ENCODE assay signal across 29 mouse cellular contexts in the genomic region with DNA sequence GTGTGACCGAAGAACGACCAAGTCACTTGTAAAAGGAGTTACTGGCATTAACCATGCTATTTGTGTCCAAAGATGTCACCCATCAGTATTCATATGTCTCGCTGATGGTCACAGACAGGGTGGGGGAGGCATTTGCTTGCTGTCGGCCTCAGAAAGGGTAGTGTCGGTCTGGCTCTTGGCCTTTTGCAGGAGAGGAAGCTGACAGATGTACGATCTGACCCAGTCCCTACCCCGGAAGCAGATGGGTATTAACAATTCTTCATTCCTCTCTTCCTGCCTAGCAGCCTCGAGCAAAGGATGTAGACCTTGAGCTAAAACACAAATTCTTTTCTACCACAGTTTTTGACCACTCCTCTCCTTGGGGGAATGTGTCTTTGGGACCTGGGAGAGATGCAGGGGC. TPM values are rescaled to one million over a fixed set of nuclear protein-coding genes. Genes with fewer than 3 reads are reported as not detected.
DNase-seq lines count a peak whose midpoint lies in the region; ATAC-seq and TF ChIP-seq lines count a peak whose summit lies in the region.
"Had no signal": no experiment of that assay in that cellular context is flagged by ENCODE, and none has a peak within 500 bp of the region (broad histone marks: within the 10 kb centered on the region; RNA-seq: fewer than 3 reads in every experiment).

No protein-coding gene starts in this region.

- intact Hi-C loops in heart, postnatal 14 days (cut with DNase I): no loop called here

- H3K27ac ChIP-seq in embryonic facial prominence, embryonic 13.5 days: peak overlapping the region; percentile 82
- no peak overlapping the region for H3K27ac ChIP-seq in embryonic facial prominence, embryonic 10.5 days (replicated peaks)
- peak overlapping the region; percentile 93 for H3K27ac ChIP-seq in lung, postnatal 0 days (ENCODE audit: low read length)
- H3K27ac ChIP-seq: hindbrain, embryonic 12.5 days; liver, embryonic 14.5 days; midbrain, embryonic 10.5 days had no signal

- no peak for ATAC-seq in embryonic facial prominence, embryonic 13.5 days (ENCODE audit: insufficient number of reproducible peaks, insufficient read depth, low FRiP score, low TSS enrichment, low read depth)
- no peak for ATAC-seq in lung, postnatal 0 days
- peak; percentile 84 for ATAC-seq in monocyte, adult 5-6 weeks (replicated peaks; ENCODE audit: insufficient number of reproducible peaks, low FRiP score, low TSS enrichment, poor library complexity, severe bottlenecking)
- no peak for ATAC-seq in megakaryocyte, adult 5-6 weeks (ENCODE audit: poor library complexity, severe bottlenecking)
- ATAC-seq: Patski had no signal

- H3K4me2 ChIP-seq in embryonic facial prominence, embryonic 13.5 days: no peak overlapping the region
- H3K4me2 ChIP-seq in lung, postnatal 0 days (replicated peaks; ENCODE audit: low read depth, low read length): no peak overlapping the region

- TF ChIP-seq EP300 in lung, postnatal 0 days (IDR thresholded peaks at IDR 0.05): no peak

- no peak overlapping the region for H3K9ac ChIP-seq in embryonic facial prominence, embryonic 13.5 days
- no peak overlapping the region for H3K9ac ChIP-seq in lung, postnatal 0 days (replicated peaks; ENCODE audit: low read depth)
- H3K9ac ChIP-seq: heart, embryonic 12.5 days; hindbrain, embryonic 12.5 days; kidney, embryonic 15.5 days; liver, embryonic 14.5 days had no signal

- DNase-seq in embryonic facial prominence, embryonic 10.5 days (ENCODE audit: low spot score): no peak
- DNase-seq in lung, postnatal 0 days (ENCODE audit: low spot score): no peak
- DNase-seq in lung, postnatal 10 days: no peak
- DNase-seq in heart, postnatal 14 days: no peak
- DNase-seq: adrenal gland, adult 8-10 months; cerebellum, adult 11-12 months; cerebellum, postnatal 10 days; gastrocnemius, postnatal 14 days; heart, adult 18-20 months; heart, postnatal 10 days; kidney, postnatal 36 days; thymus, postnatal 25 days had no signal

- TF ChIP-seq CTCF in lung, postnatal 0 days (IDR thresholded peaks at IDR 0.05): no peak

- H3K4me1 ChIP-seq in embryonic facial prominence, embryonic 13.5 days: no peaks in the 10 kb centered on the region
- H3K4me1 ChIP-seq in embryonic facial prominence, embryonic 10.5 days: 0 out of 2 replicates have a peak, but pooled peaks cover 4% of the 10 kb centered on the region
- 0 out of 2 replicates have a peak, but pooled peaks cover 2% of the 10 kb centered on the region for H3K4me1 ChIP-seq in lung, postnatal 0 days (ENCODE audit: insufficient read depth, low read depth, low read length)
- H3K4me1 ChIP-seq: heart, embryonic 12.5 days; hindbrain, embryonic 12.5 days; midbrain, embryonic 10.5 days had no signal

- 71% methylated on average over 8 of the region's 8 CpGs for WGBS in embryonic facial prominence, embryonic 13.5 days
- 82% methylated on average over 8 of the region's 8 CpGs for WGBS in embryonic facial prominence, embryonic 10.5 days
- 39% methylated on average over 8 of the region's 8 CpGs for WGBS in lung, postnatal 0 days

- H3K9me3 ChIP-seq in embryonic facial prominence, embryonic 13.5 days: peaks cover 5% of the 10 kb centered on the region
- peaks cover 6% of the 10 kb centered on the region; the same call in 1 of the 2 replicates for H3K9me3 ChIP-seq in embryonic facial prominence, embryonic 10.5 days
- H3K9me3 ChIP-seq in lung, postnatal 0 days (ENCODE audit: low read length): no peaks in the 10 kb centered on the region
- H3K9me3 ChIP-seq: G1E; kidney, embryonic 15.5 days had no signal

- H3K27me3 ChIP-seq in embryonic facial prominence, embryonic 13.5 days: no peaks in the 10 kb centered on the region
- H3K27me3 ChIP-seq in embryonic facial prominence, embryonic 10.5 days (replicated peaks; ENCODE audit: low read depth, poor library complexity, severe bottlenecking): no peaks in the 10 kb centered on the region
- H3K27me3 ChIP-seq in lung, postnatal 0 days (replicated peaks; ENCODE audit: insufficient read depth, low read length): no peaks in the 10 kb centered on the region
- H3K27me3 ChIP-seq: heart, embryonic 12.5 days; hindbrain, embryonic 12.5 days; kidney, embryonic 15.5 days; Patski had no signal

- H3K36me3 ChIP-seq in embryonic facial prominence, embryonic 13.5 days: no peaks in the 10 kb centered on the region
- H3K36me3 ChIP-seq in embryonic facial prominence, embryonic 10.5 days (replicated peaks): no peaks in the 10 kb centered on the region
- no peaks in the 10 kb centered on the region for H3K36me3 ChIP-seq in lung, postnatal 0 days (ENCODE audit: insufficient read depth, low read length)
- H3K36me3 ChIP-seq: G1E; heart, embryonic 12.5 days; hindbrain, embryonic 12.5 days; kidney, embryonic 15.5 days; midbrain, embryonic 10.5 days had no signal

- no peak overlapping the region for H3K4me3 ChIP-seq in embryonic facial prominence, embryonic 13.5 days
- no peak overlapping the region for H3K4me3 ChIP-seq in embryonic facial prominence, embryonic 10.5 days
- no peak overlapping the region for H3K4me3 ChIP-seq in lung, postnatal 0 days (ENCODE audit: low read depth, low read length)
- H3K4me3 ChIP-seq: midbrain, embryonic 10.5 days had no signal

RNA-seq across cellular contexts. Expression of gene Alyref2, which starts 26.2 kb away (rescaled TPM):
- polyA plus RNA-seq in embryonic facial prominence, embryonic 13.5 days (2015; fragmentation: Nextera tagmentation; extraction: Ambion mirVana): 14.7 and 14.9 TPM in 2 replicates
- polyA plus RNA-seq in embryonic facial prominence, embryonic 10.5 days (2016; fragmentation: Nextera tagmentation; extraction: Ambion mirVana): 7.4 and 9.3 TPM in 2 replicates
- polyA plus RNA-seq in lung, postnatal 0 days (2015; fragmentation: Nextera tagmentation; extraction: Ambion mirVana): 13.7 and 14.8 TPM in 2 replicates
- total RNA-seq in monocyte, adult 5-6 weeks (2017): 10.6 to 14.2 TPM (median 11.8 TPM) in 3 replicates
- 1 to 10 TPM; 2.8 to 3.2 TPM for total RNA-seq in heart, postnatal 14 days (2021)
- 8.7 and 11.4 TPM in 2 replicates for total RNA-seq in megakaryocyte, adult 5-6 weeks (2015)
- 12.7 and 13.2 TPM in 2 replicates for total RNA-seq in megakaryocyte, adult 5-6 weeks (2017)

RNA-seq across cellular contexts. Expression of gene F11r, which starts 39.8 kb away (rescaled TPM):
- polyA plus RNA-seq in embryonic facial prominence, embryonic 13.5 days (2015; fragmentation: Nextera tagmentation; extraction: Ambion mirVana): 39.2 TPM in 2 replicates
- polyA plus RNA-seq in embryonic facial prominence, embryonic 10.5 days (2016; fragmentation: Nextera tagmentation; extraction: Ambion mirVana): 34.7 and 37.6 TPM in 2 replicates
- polyA plus RNA-seq in lung, postnatal 0 days (2015; fragmentation: Nextera tagmentation; extraction: Ambion mirVana): 177 and 239 TPM in 2 replicates
- 3.5 to 8.6 TPM (median 4.5 TPM) in 3 replicates for total RNA-seq in monocyte, adult 5-6 weeks (2017)
- 10 to 100 TPM; 46.3 to 48.9 TPM for total RNA-seq in heart, postnatal 14 days (2021)
- 0.33 and 0.59 TPM in 2 replicates for total RNA-seq in megakaryocyte, adult 5-6 weeks (2015)
- total RNA-seq in megakaryocyte, adult 5-6 weeks (2017): not detected in 2 replicates
- polyA plus RNA-seq: G1E had no signal

RNA-seq across cellular contexts. Expression of gene Itln1, which starts 58.0 kb away (rescaled TPM):
- polyA plus RNA-seq in embryonic facial prominence, embryonic 13.5 days (2015; fragmentation: Nextera tagmentation; extraction: Ambion mirVana): 0.23 TPM in 1 of 2 replicates, not detected in the other
- not detected in 2 replicates for polyA plus RNA-seq in embryonic facial prominence, embryonic 10.5 days (2016; fragmentation: Nextera tagmentation; extraction: Ambion mirVana)
- polyA plus RNA-seq in lung, postnatal 0 days (2015; fragmentation: Nextera tagmentation; extraction: Ambion mirVana): not detected in 2 replicates
- total RNA-seq in monocyte, adult 5-6 weeks (2017): not detected in 3 replicates
- not detected for total RNA-seq in heart, postnatal 14 days (2021)
- total RNA-seq in megakaryocyte, adult 5-6 weeks (2015): not detected in 2 replicates
- total RNA-seq in megakaryocyte, adult 5-6 weeks (2017): not detected in 2 replicates
- total RNA-seq: adrenal gland, adult 8-10 months; G1E; gastrocnemius, postnatal 14 days; heart, adult 18-20 months; heart, postnatal 10 days; left cerebral cortex, adult 18-20 months; left cerebral cortex, postnatal 25 days; neutrophil, adult 5-6 weeks had no signal
- polyA plus RNA-seq: activated CD4-positive, CD25-positive, alpha-beta regulatory T cell, adult 4 months; cortical plate, adult 2 months; embryonic facial prominence, embryonic 11.5 days; forebrain, embryonic 16.5 days; G1E; heart, embryonic 12.5 days; hindbrain, embryonic 12.5 days; kidney, embryonic 15.5 days; liver, embryonic 14.5 days; midbrain, embryonic 10.5 days had no signal

RNA-seq across cellular contexts. Expression of gene Tstd1, which starts 58.5 kb away (rescaled TPM):
- 8.1 and 8.5 TPM in 2 replicates for polyA plus RNA-seq in embryonic facial prominence, embryonic 13.5 days (2015; fragmentation: Nextera tagmentation; extraction: Ambion mirVana)
- polyA plus RNA-seq in embryonic facial prominence, embryonic 10.5 days (2016; fragmentation: Nextera tagmentation; extraction: Ambion mirVana): 6.0 and 9.0 TPM in 2 replicates
- polyA plus RNA-seq in lung, postnatal 0 days (2015; fragmentation: Nextera tagmentation; extraction: Ambion mirVana): 7.1 and 7.8 TPM in 2 replicates
- total RNA-seq in monocyte, adult 5-6 weeks (2017): 3.9 to 9.0 TPM (median 4.9 TPM) in 3 replicates
- total RNA-seq in heart, postnatal 14 days (2021): 1 to 10 TPM; 2.2 to 2.5 TPM
- 3.8 and 4.1 TPM in 2 replicates for total RNA-seq in megakaryocyte, adult 5-6 weeks (2015)
- 0.61 and 5.1 TPM in 2 replicates for total RNA-seq in megakaryocyte, adult 5-6 weeks (2017)
